Mouse (Mus musculus) ovary, adult 18-20 months (tissue): ENCODE data around the gene Atf7ip.

Experiments
- DNase-seq: peaks from one replicate; pipeline ENCODE4 v3.0.0; 2022; ENCODE audit warnings: low spot score, mixed read lengths

Atf7ip gene

DNA sequence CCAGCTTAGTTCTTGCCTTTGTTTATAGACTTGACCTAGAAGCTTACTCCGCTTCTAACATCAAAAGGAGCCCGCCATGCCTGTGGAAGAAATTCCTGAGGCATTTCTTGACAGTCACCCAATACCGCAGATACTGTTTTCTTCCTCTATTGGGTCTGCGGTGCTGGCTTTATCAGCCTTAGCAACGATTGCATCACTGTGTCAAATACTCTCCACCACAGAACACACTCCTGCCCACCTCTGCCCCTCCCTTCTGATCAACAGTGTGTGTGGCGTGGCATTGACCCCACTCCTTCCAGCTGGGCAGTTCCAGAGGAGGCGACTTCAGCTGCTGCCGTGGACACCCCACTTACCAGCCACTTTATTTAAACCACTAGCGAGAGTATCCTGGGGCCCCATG, 139.8 kb downstream of the Atf7ip start:
- DNase-seq = peak; percentile 54

DNA sequence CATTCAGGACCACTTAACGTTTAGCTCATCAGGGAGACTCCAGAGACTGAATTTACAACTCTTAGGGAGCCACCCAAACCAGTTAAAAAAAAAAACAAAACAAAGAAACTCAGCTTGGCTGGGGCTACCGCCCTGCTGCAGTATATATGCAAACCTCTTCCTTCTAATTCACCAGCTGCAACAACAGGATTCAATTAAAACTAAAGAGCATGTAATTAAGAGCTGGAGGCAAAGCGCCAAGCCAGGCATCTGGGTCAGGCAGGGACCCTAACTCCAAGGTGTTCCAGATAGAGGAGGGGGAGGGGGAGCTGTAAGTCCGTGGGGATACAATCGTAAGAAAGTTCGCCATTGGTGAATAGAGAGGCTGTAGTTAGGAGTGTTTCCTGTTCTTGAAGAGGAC, 140.2 kb downstream of the Atf7ip start:
- DNase-seq = no peak

DNA sequence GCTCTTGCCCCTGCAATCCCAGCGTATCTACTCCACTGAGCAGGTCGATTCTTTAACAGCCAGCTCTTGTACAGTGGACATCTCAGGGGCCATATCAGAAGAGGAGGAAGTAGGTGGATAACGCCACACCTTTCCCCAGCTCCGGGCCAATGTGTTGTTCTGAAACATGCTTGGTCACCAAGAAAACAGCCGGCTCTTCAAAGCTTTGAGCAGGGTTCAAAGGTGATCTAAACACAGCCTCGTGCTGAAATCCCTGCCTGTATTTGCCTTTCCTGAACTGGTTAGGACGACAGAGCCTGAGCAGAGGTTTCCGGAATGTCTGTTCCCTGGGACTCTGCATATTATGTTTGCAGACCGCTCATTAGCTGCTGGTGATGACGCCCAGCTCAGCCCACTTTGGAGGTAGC, 141.5 kb downstream of the Atf7ip start:
- DNase-seq = no peak

DNA sequence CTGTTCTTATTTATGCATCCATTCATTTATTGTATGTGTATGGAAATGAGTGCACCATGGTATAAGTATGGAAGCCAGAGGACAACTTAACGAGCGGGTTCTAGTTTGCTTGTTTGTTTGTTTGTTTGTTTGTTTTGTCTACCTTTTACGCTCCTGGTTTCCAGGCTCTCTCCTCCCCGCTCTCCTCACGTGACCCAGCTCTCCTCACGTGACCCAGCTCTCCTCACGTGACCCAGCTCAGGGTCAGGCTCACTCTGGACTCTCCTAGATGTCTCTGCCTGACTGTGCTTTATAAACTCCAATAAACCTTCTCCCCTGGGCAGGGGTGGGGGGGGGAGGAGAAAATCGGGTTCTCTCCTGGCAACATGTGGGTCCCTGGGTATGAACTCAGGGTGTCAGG, 144.7 kb downstream of the Atf7ip start:
- no peak for DNase-seq

DNA sequence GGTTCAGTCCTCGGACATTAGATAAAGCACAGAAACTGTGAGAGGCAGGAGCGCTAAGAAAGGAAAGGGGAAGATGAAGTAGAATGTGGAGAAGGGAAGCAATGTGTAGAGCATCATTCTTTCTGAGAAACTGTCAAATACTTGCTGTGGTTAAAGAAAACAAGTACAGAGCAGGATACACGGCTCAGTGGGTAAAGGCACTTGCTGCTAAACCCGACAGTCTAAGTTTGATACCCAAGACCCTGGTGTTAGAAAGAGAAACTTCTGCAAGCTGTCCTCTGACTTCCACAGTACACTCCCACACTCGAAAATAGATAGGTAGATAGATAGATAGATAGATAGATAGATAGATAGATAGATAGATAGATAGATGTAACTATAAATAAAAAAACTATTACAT, 147.4 kb downstream of the Atf7ip start:
- no peak for DNase-seq

DNA sequence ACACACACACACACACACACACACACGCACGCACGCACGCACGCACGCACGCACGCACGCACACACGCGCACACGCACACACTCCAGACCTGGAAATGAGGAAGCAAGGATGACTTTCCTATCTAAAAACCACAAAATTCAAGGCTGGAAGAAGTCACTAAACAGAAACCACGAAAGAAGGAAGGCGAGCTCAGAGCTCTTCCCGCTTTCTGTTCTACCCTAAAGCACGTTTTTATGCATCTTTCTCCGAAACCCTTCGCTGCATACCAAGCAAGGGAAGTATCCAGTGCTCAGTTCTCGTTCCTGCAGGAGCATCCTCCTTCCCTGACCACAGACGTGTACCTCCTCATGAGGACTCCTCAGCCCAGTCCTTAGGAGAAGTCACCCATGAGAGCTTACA, 148.5 kb downstream of the Atf7ip start:
- no peak for DNase-seq

DNA sequence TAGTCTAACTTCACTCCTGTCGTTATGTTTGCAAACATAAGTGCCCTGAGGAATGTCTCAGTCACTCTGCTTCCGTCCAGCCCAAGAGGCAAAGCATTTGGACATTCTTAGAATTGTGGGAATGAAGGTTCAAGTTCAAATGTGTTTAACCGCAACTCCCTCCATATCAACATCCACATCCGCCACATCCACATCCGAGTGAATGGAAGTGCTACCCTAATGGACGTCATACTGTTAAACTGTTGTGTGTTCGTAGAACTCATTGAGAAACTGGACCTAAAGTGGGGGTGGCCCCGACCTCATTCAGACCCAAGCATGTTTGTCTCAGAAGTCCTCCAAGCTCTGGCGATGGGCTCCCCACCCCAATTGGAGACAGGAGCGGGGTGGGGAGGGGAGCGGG, 149.8 kb downstream of the Atf7ip start:
- DNase-seq = no peak

DNA sequence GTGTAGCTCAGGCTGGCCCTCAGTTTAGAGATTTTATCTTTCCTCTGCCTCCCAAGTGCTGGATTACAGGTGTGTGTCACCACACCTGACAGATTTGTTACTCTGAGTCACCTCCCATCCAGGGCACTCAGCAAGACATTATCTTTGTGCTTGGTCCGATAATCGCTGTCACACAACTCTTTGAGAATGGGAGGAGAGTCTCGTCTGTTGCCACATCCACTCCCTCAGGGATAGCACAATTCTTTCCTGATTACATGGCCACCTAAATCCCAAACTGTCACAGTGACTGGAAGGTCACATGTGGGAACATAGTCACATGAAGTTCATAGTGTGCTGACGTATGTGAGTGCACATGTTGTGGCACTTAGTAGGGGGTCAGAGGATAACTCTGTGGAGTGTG, 152.3 kb downstream of the Atf7ip start:
- DNase-seq = no peak

DNA sequence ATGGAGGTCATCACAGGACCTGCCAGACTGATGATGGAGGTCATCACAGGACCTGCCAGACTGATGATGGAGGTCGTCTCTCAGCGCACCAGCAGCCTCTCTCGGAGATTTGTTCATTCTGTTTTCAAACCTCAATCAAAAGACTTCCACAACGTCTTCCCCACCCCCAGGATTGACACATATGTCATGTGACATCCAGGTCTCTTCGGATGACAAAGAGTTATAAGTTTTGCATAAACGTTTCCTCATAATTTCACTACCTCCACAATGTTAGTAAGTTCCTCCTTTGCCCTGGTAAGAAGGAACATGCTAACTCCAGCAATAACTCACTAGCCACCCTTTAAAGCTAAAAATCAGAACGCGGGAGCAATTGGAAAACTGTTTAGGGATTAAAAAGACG, 153.3 kb downstream of the Atf7ip start:
- DNase-seq = no peak
